Mouse (Mus musculus) natural killer cell, adult 2 months (primary cell): ENCODE data around the gene Hcn1.

Experiments
- DNase-seq, 2 experiments: peaks; one replicate each; pipeline ENCODE4 v3.0.0; 2022; ENCODE audit warnings: low spot score in 2 of 2

Hcn1 gene

DNA sequence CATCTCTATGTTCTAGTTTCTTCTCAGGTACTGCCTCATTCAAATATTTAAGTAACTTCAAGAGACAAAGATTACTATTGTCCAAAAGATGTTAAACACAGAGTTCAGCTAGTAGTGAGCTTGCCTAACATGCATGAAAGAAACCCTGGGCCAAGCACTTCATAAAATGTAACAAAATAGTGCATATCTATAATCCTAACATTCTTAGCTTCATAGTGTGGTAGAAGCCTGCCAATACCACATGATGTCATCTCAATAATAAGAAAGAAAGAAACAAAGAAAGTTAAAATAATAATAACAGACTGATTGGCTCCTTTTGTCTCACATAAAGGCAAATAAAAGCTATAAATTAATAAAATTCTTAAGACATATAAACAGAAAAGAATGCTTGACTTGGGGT lies 103.5 kb downstream of the Hcn1 start:
- no peak for DNase-seq

DNA sequence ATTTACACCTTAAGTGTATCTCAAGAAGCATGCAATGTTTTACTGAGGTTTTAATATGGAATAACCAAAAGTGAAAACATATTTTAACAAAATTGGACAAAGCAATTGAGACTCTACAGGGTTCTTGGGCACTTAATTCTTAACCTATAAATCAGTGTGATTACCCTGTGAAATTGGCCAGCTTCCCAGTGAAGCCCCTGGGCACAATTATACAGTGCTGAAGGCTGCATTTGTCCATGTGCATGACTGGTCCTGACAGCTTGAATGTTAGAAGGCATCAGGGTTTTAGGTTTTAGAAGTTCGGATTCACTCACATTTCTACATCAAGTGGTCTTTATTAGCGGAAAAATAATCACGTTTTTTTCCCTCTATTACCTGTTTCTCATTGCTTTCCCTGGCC lies 103.9 kb downstream of the Hcn1 start:
- DNase-seq: no peak

DNA sequence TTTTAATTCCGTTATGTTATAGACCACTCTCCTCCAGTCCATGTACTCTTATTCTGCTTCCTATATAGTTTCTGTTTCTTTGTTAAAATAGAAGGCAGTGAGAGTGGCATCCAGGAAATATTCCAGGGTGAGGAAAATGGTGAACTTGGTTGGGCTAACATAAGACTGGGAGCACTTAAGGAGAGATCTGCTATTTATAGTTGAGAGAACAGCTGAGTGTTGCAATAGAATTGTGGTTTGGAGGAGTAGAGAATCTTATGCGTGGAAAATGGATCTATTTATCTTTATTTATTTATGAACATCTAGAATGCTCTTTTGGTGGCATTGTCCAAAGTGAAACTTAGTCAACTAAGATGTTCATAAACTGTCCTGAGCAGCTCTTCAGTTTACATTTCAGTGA lies 104.4 kb downstream of the Hcn1 start:
- no peak for DNase-seq

DNA sequence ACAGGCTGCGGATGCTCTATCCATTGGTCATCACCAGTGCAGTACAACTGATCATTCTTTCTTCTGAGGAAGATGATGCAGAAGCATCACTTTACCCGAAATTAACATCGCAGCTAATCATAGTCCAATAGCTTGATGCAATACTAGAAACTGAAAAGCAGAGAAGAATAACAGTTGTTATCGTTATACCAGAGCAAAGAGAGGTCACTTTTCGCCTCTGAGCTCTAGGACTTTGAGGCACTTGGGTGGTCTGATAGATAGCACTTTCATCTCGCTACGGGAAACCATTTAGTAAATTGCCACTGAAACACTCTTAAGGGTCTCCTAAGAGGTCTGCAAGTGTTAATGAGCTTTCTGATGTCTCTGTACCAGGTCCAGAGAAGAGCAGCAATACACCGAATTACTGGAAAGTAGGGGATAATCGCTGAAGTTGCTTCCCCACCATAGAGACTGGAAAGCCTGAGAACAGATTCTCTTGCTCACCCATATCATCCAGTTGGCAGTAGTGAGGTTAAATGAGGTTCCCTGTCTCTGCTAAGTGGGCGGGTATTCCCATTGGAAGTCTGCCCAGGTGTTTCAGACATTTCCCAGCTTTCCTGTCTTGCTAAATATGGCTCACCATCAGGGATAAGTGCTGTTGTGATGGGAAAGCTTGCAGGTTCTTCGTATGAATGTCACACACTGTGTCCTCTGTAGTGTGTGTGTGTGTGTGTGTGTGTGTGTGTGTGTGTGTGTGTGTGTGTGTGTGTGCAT lies 105.0 kb downstream of the Hcn1 start:
- no peak for DNase-seq

DNA sequence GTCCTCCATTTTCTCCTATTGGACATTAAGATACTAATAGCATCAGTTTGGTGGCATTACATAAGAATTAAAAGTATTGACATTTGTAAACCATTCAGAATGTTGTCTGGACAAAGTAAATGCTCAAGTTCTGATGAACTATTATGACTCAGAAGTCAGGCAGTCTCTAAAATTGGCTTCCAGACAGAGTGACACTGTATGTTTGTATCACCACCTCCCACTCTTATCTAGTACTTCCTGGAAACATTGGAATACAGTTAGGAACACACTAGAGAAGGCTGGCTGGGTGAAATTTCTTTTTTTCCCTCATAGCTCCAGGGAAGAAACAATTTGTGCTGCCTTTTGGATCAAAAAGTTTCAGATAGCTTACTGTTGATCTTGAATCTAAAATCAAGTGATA lies 108.7 kb downstream of the Hcn1 start:
- no peak for DNase-seq

DNA sequence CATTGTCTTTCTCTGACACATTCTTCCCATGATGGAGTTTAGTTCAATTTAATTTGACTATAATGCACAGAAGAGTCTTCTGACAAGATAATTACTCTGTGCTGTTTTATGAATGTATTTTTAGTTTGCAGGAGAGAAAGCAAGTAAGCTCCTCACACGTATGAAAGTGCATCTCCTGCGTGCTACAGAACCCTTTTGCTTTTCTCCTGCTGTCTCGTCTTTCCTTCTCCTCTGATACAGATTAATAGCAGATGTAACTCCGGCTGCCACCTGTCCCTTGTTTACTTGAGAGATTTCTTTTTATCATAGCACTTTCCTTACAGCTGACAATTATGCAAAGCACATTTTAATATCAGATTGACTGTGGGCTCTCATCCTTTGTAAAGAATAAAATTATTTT lies 120.0 kb downstream of the Hcn1 start:
- DNase-seq: no peak

DNA sequence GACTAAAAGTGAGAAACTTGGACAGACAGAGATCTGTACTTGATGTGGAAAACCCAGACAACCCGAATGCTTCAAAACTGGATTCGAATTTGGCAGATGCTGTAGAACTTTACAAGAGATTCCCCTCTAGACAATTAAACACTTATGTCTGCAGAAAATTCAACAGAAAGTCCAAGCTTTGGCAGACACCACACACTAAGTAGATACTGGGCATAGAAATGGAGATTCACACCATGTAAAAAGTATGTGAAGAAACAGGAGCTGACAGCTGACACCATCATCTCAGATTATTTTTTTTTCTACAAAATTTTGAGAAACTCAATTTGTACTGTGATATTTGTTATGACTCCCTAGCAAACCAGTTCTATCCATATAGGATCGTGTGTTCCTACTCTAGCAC lies 122.0 kb downstream of the Hcn1 start:
- no peak for DNase-seq

DNA sequence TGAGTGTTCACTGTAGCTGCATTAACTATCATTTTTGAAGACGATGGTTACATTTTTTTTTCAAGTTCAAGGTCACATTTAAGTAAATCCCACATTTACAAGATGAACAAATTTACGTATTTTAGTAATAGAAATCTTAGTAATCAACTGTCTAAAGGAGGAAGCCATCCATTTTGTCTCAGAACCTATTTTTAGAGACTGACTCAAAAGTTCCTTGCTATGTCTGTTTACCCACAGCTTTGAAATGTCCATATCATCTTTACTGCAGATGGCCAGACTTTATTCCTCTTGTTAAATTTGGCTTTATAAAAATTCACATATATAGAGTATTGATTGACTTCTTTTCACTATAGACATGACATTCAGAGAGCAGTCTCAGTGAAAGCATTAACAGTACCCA lies 126.3 kb downstream of the Hcn1 start:
- DNase-seq: no peak

DNA sequence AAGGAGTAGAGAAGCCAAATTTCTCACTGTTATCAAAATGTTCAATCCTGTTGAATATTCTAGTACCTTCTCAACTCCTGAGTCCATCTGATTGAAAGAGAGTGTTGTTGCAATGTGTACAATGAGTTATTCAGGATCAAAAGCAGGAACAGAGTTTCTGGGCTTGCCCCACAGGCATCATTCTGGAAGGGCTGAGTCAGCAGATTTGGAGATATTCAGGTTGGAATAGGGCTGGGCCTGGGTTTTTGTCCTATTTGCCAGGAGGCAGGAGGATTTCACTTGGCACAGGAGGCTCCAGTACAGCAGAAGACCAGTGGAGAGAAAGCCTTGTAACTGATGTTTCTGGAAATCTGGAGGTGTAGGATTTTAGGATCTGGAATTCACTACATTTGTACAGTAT lies 130.6 kb downstream of the Hcn1 start:
- DNase-seq: no peak

DNA sequence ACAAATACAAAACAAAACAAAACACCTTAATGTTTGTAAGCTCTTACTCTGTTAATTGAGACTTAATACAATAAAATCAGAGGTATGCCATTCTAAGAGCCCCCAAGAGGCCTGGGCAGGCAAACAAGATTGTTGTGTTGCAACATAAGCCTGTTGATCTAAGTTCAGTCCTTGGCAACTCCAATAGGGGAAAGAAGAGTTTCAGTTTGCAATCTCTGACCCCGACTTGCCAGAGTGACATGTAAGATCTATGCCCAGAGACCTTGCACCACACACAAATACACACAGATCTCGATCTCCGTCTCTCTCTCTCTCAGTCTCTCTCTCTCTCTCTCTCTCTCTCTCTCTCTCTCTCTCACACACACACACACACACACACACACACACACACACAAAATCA lies 142.3 kb downstream of the Hcn1 start:
- no peak for DNase-seq

DNA sequence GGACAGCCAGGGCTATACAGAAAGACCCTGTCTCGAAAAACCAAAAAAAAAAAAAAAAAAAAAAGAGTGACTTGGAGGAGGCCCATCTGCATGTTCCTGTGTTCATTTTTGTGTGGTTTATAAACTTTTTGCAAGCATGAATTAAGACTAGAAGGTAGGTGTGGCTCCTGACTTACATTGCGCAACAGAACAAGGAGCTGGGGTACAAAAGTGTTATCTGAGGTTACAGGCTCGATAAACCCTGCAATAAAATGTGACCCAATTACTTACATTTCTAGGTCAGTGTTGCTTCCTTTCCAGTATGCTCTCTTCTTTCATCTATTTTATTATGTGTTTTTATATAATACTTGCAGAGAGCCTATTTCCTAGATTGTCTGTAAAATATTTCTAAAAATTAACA lies 143.1 kb downstream of the Hcn1 start:
- DNase-seq: no peak

DNA sequence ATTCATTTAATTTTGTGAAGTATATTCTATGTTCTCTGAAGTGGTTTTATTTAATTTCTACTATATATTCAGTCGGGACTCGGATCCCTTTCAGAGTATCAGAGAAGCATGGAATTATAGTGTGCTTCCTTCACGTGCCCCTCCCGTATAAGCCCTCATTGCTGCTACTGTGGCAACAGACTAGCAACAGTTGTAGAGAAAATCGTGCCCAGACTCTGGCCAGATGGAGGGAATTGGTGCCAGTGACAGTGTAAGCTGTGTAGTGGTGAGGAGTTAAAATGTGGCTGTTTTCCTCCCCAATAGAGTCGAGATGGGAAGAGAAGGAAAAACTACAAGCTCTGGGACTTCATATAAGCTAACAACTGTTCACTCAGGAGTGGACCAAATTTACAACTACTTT lies 163.4 kb downstream of the Hcn1 start:
- no peak for DNase-seq

DNA sequence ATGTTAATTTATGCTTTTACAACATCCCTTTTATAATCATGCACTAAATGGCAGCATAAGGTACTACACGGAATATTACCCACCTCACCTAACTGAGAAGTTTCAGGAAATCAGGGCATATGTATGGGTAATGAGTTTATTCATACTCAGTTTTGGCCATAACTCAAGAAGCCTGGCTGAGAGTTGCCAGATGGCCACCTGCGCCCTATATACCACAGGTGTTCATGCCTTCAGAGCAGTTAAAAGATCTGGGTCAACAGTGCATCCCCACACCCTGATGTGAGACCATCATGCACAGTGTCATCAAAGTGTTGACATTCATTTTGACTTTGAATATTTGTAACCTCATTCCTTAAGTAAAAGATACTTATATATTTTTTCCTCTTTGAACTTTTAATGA lies 183.3 kb downstream of the Hcn1 start:
- no peak for DNase-seq

DNA sequence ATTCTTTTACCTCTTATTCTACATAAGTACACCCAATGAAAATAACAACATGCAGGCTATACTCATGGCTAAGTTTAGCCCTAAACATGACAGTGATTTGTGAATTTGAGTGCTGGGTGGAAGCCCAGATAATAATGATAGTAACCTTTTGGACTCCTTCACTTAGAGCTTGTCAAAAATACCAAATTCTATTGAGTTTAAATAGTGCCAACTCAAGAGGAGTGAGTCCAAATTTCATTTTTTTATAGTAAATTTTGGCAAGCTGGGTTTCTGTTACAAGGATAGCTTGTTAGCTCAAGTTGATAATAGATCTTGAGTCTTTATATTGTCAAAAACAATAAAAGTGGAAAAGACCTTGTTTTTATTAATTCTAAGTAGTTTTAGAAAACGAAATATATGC lies 190.7 kb downstream of the Hcn1 start:
- DNase-seq: no peak

DNA sequence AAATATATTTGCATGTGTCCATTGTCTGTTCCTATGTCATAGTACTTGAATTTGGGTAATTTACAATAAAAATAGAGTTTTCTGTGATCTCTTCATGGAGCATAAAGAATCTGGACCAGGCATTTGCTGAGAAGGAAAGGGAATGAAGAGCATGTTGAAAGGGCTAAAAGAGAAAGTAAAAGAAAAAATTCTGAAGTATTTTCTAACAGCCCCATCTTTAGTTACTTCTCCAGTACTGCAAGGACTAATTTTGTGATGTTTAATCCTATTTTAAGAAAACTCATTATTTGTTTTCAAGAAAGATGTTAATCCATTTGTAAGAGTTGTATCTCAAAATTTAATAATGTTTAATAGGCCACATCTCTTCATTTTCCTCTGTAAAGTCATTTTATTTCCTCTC lies 198.9 kb downstream of the Hcn1 start:
- no peak for DNase-seq

DNA sequence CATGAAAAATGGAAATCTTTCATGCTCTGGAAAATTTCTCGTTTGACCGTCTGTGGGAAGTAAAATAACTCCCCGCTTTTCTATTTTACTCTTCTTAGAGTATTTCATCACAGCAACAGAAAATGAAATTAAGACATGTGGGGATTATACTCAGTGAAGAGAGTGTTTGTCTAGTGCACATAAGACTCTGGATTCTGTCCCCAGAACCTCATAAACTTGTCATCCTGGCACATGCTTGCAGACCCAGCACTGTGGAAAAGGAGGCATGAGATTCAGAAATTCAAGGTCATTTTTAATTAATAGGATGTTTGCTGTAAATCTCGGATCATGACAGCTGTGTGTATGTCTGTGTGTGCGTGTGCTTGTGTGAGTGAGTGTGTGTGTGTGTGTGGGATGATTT lies 225.5 kb downstream of the Hcn1 start:
- DNase-seq: no peak

DNA sequence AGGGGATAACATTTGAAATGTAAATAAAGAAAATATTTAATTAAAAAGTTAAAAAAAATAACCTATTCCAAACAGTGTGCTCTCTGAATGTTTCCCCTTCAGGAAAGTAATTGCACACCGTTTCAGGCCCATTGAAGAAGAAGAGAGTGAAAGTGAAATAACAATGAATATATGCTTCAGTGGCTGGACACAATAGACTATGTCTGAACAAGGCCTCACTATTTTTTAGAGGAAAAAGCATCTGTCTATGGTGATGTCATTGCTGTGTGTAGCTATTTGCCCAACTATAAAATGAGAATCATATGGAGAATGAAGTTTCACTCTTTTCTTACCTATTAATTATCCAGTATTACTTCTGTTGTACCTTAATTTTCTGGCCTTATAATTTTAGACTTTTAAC lies 234.5 kb downstream of the Hcn1 start:
- DNase-seq: no peak

DNA sequence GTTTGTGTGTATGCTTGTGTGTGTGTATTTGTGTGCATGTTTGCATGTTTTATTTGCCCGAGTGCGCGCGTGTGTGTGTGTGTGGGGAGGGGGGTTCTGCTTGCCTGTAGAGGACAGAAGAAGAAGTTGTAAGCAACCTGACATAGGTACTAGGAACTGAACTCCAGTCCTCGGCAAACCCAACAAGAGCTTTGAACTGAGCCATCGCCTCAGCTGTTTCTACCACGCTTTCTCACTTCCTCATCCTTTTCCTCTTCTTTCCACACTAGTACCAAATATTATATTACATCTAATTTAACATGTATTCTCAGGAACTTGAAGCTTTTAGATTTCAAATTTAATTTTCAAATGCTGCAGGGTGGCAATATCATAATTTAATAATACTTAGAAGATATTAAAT lies 236.1 kb downstream of the Hcn1 start:
- DNase-seq: no peak

DNA sequence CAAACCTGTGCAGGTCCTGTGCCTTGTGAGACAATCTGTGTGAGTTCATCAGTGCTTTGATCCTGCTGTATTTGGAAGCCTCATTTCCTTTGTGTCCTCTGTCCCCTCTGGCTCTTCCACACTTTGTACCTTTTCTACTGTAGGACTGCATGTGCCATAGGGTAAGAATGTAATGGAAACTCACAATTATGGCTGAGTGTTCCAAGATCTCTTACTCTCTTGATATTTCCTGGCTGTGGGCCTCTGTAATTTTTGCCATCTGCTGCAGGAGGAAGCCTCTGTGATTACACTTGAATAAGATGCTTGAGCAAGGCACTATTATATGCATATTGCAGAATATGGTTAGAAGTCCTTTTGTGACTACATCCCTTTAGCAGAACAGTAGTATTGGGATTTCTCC lies 240.2 kb downstream of the Hcn1 start:
- DNase-seq: no peak

DNA sequence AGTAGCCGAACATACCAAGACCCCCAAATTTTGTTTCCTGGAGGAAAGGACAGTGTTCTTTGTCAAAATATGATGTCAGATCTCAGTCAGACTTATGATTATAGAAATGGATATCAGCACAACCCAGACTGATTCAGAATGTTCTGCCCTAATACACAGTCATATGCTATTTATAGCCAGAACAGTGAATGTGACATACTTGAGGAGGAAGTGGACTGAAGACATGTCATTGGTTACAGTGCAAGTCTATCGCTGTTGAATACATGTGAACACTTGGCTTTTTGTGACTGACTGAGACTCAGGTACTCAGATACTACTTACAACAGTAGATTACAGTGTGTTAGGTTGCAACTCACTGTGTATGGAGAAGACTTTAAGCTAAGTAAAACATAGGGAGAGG lies 245.2 kb downstream of the Hcn1 start:
- DNase-seq: no peak

DNA sequence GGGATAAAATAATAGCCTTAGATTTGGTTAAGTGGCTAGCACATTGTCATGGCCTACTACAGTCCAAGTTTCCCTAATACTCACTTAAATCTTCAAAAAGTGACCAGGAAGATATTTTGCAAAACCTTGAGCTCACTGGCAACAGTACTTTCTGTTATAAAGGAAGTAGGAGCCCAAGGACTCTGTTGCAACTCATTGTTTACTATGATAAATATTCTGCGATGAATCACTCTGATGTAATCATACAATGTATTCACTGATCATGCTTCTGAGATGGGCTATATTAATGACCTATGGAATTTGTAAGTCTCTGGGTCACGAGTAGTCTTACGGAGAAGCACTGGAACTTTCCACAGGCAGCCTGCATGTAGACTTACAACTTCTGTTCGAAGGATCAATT lies 246.6 kb downstream of the Hcn1 start:
- DNase-seq: no peak

DNA sequence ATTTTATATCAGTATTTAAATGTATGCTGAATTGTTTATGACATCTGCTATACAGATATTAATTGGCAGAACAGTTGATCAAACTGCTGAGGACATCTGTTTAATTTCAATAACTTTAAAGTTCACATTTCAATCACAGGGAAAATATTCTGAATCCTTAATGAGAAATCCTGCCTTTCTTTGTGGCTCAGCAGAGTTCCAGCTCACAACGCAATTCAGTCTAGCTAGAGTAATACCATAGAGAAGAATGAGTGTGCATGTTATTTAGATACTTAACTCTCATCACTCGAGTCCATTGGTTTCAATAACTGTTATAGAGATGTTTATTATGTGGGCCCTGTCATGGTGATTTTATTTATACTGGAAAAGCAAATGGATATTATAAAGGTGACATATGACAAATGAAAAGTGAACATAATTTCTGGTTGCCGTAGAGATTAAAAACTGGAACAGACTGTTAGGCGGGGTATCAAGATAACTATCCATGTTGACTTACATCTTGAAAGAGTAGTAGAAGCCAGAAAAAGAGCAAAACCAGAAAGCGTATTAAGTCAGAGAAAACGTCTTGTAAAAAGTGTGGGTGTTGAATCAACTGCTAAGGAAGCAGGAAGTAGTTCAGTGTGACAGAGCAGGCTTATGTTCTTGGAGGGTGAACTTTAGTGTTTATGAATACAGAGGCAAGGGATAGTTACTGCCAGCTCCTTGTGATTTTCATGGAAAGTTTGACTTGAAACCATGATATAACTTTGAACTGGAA lies 250.0 kb downstream of the Hcn1 start:
- no peak for DNase-seq

DNA sequence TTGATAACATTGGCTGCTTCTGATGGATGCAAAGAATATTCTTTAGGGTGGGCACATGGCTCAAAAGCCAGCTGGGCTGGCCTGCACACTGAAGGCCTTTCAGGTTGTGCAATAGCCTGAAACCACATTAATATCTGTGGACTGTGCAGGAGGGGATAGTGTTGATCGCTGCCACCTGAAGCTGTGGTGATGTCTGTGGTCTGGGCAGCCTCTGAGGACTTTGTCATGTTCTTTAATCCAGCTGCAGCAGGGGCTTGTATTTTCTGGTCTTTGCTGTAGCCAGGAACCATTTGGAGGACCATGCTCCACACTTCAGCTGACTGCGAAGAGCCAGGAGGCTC lies 250.6 kb downstream of the Hcn1 start:
- DNase-seq: no peak

DNA sequence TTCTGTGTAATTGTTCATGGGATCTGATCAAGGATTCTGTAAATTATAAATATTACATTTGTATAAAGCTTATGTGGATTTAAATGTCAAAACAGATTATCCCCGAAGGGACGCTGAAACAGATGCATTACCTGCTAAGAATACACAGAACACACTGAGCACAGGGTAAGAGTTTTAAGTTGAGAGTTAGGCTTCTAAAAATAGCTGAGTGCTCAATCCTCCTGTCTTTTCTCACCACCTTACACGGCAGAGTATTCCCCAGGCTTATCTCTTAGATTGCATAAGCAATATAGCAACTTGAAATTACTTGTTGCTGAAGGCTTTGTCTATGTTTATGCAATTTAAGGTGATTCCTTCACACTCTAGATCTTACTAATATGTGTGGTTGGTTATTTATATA lies 256.3 kb downstream of the Hcn1 start:
- no peak for DNase-seq
